27 mouse cellular contexts compared by ENCODE assay signal in genomic region chr2:130476666-130477297, GRCm38 (mm10). TPM values are rescaled to one million over a fixed set of nuclear protein-coding genes. Genes with fewer than 3 reads are reported as not detected.
DNase-seq lines count a peak whose midpoint lies in the region; ATAC-seq and TF ChIP-seq lines count a peak whose summit lies in the region.
"Had no signal": no experiment of that assay in that cellular context is flagged by ENCODE, and none has a peak within 500 bp of the region (broad histone marks: within the 10 kb centered on the region; RNA-seq: fewer than 3 reads in every experiment).

No protein-coding gene starts in this region.

- 66% methylated on average over 6 of the region's 6 CpGs for WGBS in heart, embryonic 15.5 days
- WGBS in heart, embryonic 12.5 days, result 71% methylated on average over 6 of the region's 6 CpGs
- WGBS in neural tube, embryonic 13.5 days, result 72% methylated on average over 6 of the region's 6 CpGs
- 65% methylated on average over 6 of the region's 6 CpGs for WGBS in neural tube, embryonic 15.5 days
- WGBS in hindbrain, embryonic 13.5 days, result 89% methylated on average over 6 of the region's 6 CpGs

- no peak overlapping the region for H3K4me3 ChIP-seq in heart, embryonic 15.5 days
- H3K4me3 ChIP-seq in heart, embryonic 12.5 days, result no peak overlapping the region
- H3K4me3 ChIP-seq in neural tube, embryonic 13.5 days, result no peak overlapping the region
- no peak overlapping the region for H3K4me3 ChIP-seq in neural tube, embryonic 15.5 days (replicated peaks)
- no peak overlapping the region for H3K4me3 ChIP-seq in cortical plate, adult 2 months (ENCODE audit: insufficient read depth, low read length)
- H3K4me3 ChIP-seq in hindbrain, embryonic 13.5 days, result no peak overlapping the region
- H3K4me3 ChIP-seq: embryonic facial prominence, embryonic 10.5 days; embryonic facial prominence, embryonic 15.5 days; forebrain, embryonic 13.5 days; heart, embryonic 13.5 days; limb, embryonic 13.5 days; lung, embryonic 15.5 days; stomach, embryonic 15.5 days had no signal

- DNase-seq in brain, adult 2 months (ENCODE audit: low read depth, low spot score), result peak; percentile 48
- DNase-seq in spleen, adult 18-20 months, result no peak
- DNase-seq: adrenal gland, adult 2 months; adrenal gland, postnatal 36 days; B cell, adult 2 months; cerebellum, adult 18-20 months; cerebellum, postnatal 10 days; kidney, adult 9 months; kidney, postnatal 10 days had no signal

- no peaks in the 10 kb centered on the region for H3K36me3 ChIP-seq in heart, embryonic 15.5 days
- peaks cover 7% of the 10 kb centered on the region; the same call in 1 of the 2 replicates for H3K36me3 ChIP-seq in heart, embryonic 12.5 days
- H3K36me3 ChIP-seq in neural tube, embryonic 13.5 days, result peaks cover 6% of the 10 kb centered on the region; the same call in 1 of the 2 replicates
- no peaks in the 10 kb centered on the region for H3K36me3 ChIP-seq in neural tube, embryonic 15.5 days
- H3K36me3 ChIP-seq in hindbrain, embryonic 13.5 days, result peaks cover 10% of the 10 kb centered on the region
- H3K36me3 ChIP-seq: embryonic facial prominence, embryonic 15.5 days; stomach, embryonic 15.5 days had no signal

- 0 out of 2 replicates have a peak overlapping the region, but pooled peaks have one; percentile 17 for H3K27ac ChIP-seq in heart, embryonic 15.5 days
- no peak overlapping the region for H3K27ac ChIP-seq in heart, embryonic 12.5 days (ENCODE audit: poor library complexity, severe bottlenecking)
- no peak overlapping the region for H3K27ac ChIP-seq in neural tube, embryonic 13.5 days (replicated peaks)
- no peak overlapping the region; the same call in 1 of the 2 replicates for H3K27ac ChIP-seq in neural tube, embryonic 15.5 days (replicated peaks)
- 0 out of 2 replicates have a peak overlapping the region, but pooled peaks have one; percentile 29 for H3K27ac ChIP-seq in cortical plate, adult 2 months (ENCODE audit: insufficient read depth, low read length)
- H3K27ac ChIP-seq in hindbrain, embryonic 13.5 days, result no peak overlapping the region
- H3K27ac ChIP-seq: embryonic facial prominence, embryonic 10.5 days; embryonic facial prominence, embryonic 15.5 days; forebrain, embryonic 13.5 days; heart, embryonic 13.5 days; hindbrain, embryonic 14.5 days; limb, embryonic 13.5 days; lung, embryonic 15.5 days; stomach, embryonic 15.5 days had no signal

- no peak overlapping the region for H3K9ac ChIP-seq in heart, embryonic 15.5 days
- H3K9ac ChIP-seq in heart, embryonic 12.5 days, result no peak overlapping the region
- H3K9ac ChIP-seq in neural tube, embryonic 13.5 days, result no peak overlapping the region
- H3K9ac ChIP-seq in neural tube, embryonic 15.5 days (replicated peaks), result no peak overlapping the region
- H3K9ac ChIP-seq in hindbrain, embryonic 13.5 days, result no peak overlapping the region
- H3K9ac ChIP-seq: embryonic facial prominence, embryonic 15.5 days; forebrain, embryonic 13.5 days; heart, embryonic 13.5 days; hindbrain, embryonic 14.5 days; limb, embryonic 13.5 days; lung, embryonic 15.5 days; stomach, embryonic 15.5 days had no signal

- ATAC-seq in heart, embryonic 15.5 days (replicated peaks; ENCODE audit: insufficient number of reproducible peaks, insufficient read depth, low FRiP score, low read depth), result no peak
- no peak for ATAC-seq in heart, embryonic 12.5 days (ENCODE audit: insufficient number of reproducible peaks, low FRiP score)
- ATAC-seq in neural tube, embryonic 13.5 days (ENCODE audit: low read depth), result peak; percentile 43; the same call in 1 of the 2 replicates
- ATAC-seq in neural tube, embryonic 15.5 days (ENCODE audit: low FRiP score), result no peak
- ATAC-seq in hindbrain, embryonic 13.5 days (ENCODE audit: low FRiP score), result no peak
- ATAC-seq: activated CD4-positive, CD25-positive, alpha-beta regulatory T cell, adult 4 months; forebrain, embryonic 13.5 days; intestine, postnatal 0 days had no signal

- no peaks in the 10 kb centered on the region for H3K27me3 ChIP-seq in heart, embryonic 15.5 days
- H3K27me3 ChIP-seq in heart, embryonic 12.5 days (replicated peaks), result no peaks in the 10 kb centered on the region
- H3K27me3 ChIP-seq in neural tube, embryonic 13.5 days, result no peaks in the 10 kb centered on the region
- no peaks in the 10 kb centered on the region for H3K27me3 ChIP-seq in neural tube, embryonic 15.5 days (replicated peaks)
- H3K27me3 ChIP-seq in hindbrain, embryonic 13.5 days, result no peaks in the 10 kb centered on the region
- H3K27me3 ChIP-seq: embryonic facial prominence, embryonic 15.5 days; forebrain, embryonic 13.5 days; heart, embryonic 13.5 days; limb, embryonic 13.5 days; stomach, embryonic 15.5 days had no signal

- peaks cover 20% of the 10 kb centered on the region for H3K4me1 ChIP-seq in heart, embryonic 15.5 days (replicated peaks)
- H3K4me1 ChIP-seq in heart, embryonic 12.5 days (replicated peaks), result peaks cover 18% of the 10 kb centered on the region; the same call in 1 of the 2 replicates
- H3K4me1 ChIP-seq in neural tube, embryonic 13.5 days (replicated peaks), result peaks cover 11% of the 10 kb centered on the region
- peaks cover 3% of the 10 kb centered on the region; the same call in 1 of the 2 replicates for H3K4me1 ChIP-seq in neural tube, embryonic 15.5 days
- peaks cover 8% of the 10 kb centered on the region for H3K4me1 ChIP-seq in cortical plate, adult 2 months (ENCODE audit: control insufficient read depth, insufficient read depth, low read length)
- H3K4me1 ChIP-seq in hindbrain, embryonic 13.5 days (replicated peaks), result 0 out of 2 replicates have a peak, but pooled peaks cover 3% of the 10 kb centered on the region
- H3K4me1 ChIP-seq: embryonic facial prominence, embryonic 10.5 days; embryonic facial prominence, embryonic 15.5 days; limb, embryonic 13.5 days; lung, embryonic 15.5 days; stomach, embryonic 15.5 days had no signal

- no peak overlapping the region for H3K4me2 ChIP-seq in heart, embryonic 15.5 days
- H3K4me2 ChIP-seq in heart, embryonic 12.5 days, result no peak overlapping the region
- H3K4me2 ChIP-seq in neural tube, embryonic 13.5 days, result no peak overlapping the region
- H3K4me2 ChIP-seq in neural tube, embryonic 15.5 days, result no peak overlapping the region
- no peak overlapping the region for H3K4me2 ChIP-seq in hindbrain, embryonic 13.5 days
- H3K4me2 ChIP-seq: embryonic facial prominence, embryonic 15.5 days; forebrain, embryonic 13.5 days; heart, embryonic 13.5 days; hindbrain, embryonic 14.5 days; limb, embryonic 13.5 days; liver, embryonic 11.5 days; lung, embryonic 15.5 days; midbrain, embryonic 11.5 days; stomach, embryonic 15.5 days had no signal

- TF ChIP-seq CTCF in cortical plate, adult 2 months (IDR thresholded peaks at IDR 0.05; ENCODE audit: extremely low read depth, insufficient read depth, low read length), result no peak

- 0 out of 2 replicates have a peak, but pooled peaks cover 4% of the 10 kb centered on the region for H3K9me3 ChIP-seq in heart, embryonic 15.5 days (replicated peaks)
- H3K9me3 ChIP-seq in heart, embryonic 12.5 days (replicated peaks), result no peaks in the 10 kb centered on the region
- H3K9me3 ChIP-seq in neural tube, embryonic 13.5 days, result peaks cover 7% of the 10 kb centered on the region
- H3K9me3 ChIP-seq in neural tube, embryonic 15.5 days (replicated peaks), result no peaks in the 10 kb centered on the region; the same call in 1 of the 2 replicates
- 0 out of 2 replicates have a peak, but pooled peaks cover 8% of the 10 kb centered on the region for H3K9me3 ChIP-seq in hindbrain, embryonic 13.5 days
- H3K9me3 ChIP-seq: embryonic facial prominence, embryonic 15.5 days; forebrain, embryonic 13.5 days; stomach, embryonic 15.5 days had no signal

- no peak for TF ChIP-seq POLR2A in cortical plate, adult 2 months (IDR thresholded peaks at IDR 0.05; ENCODE audit: extremely low read depth, insufficient read depth, low read length)

RNA-seq across cellular contexts. Expression of gene Ptpra, which starts 26.7 kb away (rescaled TPM):
- polyA plus RNA-seq in heart, embryonic 15.5 days (2015; fragmentation: Nextera tagmentation; extraction: Ambion mirVana), result 60.7 and 73.6 TPM in 2 replicates
- polyA plus RNA-seq in heart, embryonic 12.5 days (2016; fragmentation: Nextera tagmentation; extraction: Ambion mirVana), result 86.1 and 86.3 TPM in 2 replicates
- 123 and 131 TPM in 2 replicates for polyA plus RNA-seq in neural tube, embryonic 13.5 days (2015; fragmentation: Nextera tagmentation; extraction: Ambion mirVana)
- polyA plus RNA-seq in neural tube, embryonic 15.5 days (2015; fragmentation: Nextera tagmentation; extraction: Ambion mirVana), result 123 and 129 TPM in 2 replicates
- polyA plus RNA-seq in cortical plate, adult 2 months (2012; rRNA removed), result 156 and 166 TPM in 2 replicates
- 123 and 126 TPM in 2 replicates for polyA plus RNA-seq in hindbrain, embryonic 13.5 days (2015; fragmentation: Nextera tagmentation; extraction: Ambion mirVana)

RNA-seq across cellular contexts. Expression of gene Pced1a, which starts 52.3 kb away (rescaled TPM):
- 7.1 and 7.2 TPM in 2 replicates for polyA plus RNA-seq in heart, embryonic 15.5 days (2015; fragmentation: Nextera tagmentation; extraction: Ambion mirVana)
- 7.5 and 9.0 TPM in 2 replicates for polyA plus RNA-seq in heart, embryonic 12.5 days (2016; fragmentation: Nextera tagmentation; extraction: Ambion mirVana)
- 10.2 and 11.7 TPM in 2 replicates for polyA plus RNA-seq in neural tube, embryonic 13.5 days (2015; fragmentation: Nextera tagmentation; extraction: Ambion mirVana)
- polyA plus RNA-seq in neural tube, embryonic 15.5 days (2015; fragmentation: Nextera tagmentation; extraction: Ambion mirVana), result 14.3 and 16.0 TPM in 2 replicates
- 24.6 and 27.9 TPM in 2 replicates for polyA plus RNA-seq in cortical plate, adult 2 months (2012; rRNA removed)
- polyA plus RNA-seq in hindbrain, embryonic 13.5 days (2015; fragmentation: Nextera tagmentation; extraction: Ambion mirVana), result 12.0 and 12.2 TPM in 2 replicates

RNA-seq across cellular contexts. Expression of gene Vps16, which starts 52.6 kb away (rescaled TPM):
- 49.0 and 58.2 TPM in 2 replicates for polyA plus RNA-seq in heart, embryonic 15.5 days (2015; fragmentation: Nextera tagmentation; extraction: Ambion mirVana)
- polyA plus RNA-seq in heart, embryonic 12.5 days (2016; fragmentation: Nextera tagmentation; extraction: Ambion mirVana), result 63.5 and 63.9 TPM in 2 replicates
- 98.2 and 103 TPM in 2 replicates for polyA plus RNA-seq in neural tube, embryonic 13.5 days (2015; fragmentation: Nextera tagmentation; extraction: Ambion mirVana)
- 102 TPM in 2 replicates for polyA plus RNA-seq in neural tube, embryonic 15.5 days (2015; fragmentation: Nextera tagmentation; extraction: Ambion mirVana)
- polyA plus RNA-seq in cortical plate, adult 2 months (2012; rRNA removed), result 101 and 118 TPM in 2 replicates
- 99.9 and 113 TPM in 2 replicates for polyA plus RNA-seq in hindbrain, embryonic 13.5 days (2015; fragmentation: Nextera tagmentation; extraction: Ambion mirVana)

Comparison
In these comparisons a context has a peak if more than half of its experiments do, and no peak if none do; other contexts are left out.
1. H3K27ac ChIP-seq: peak in heart, embryonic 15.5 days (single experiment) and cortical plate, adult 2 months (single experiment); none in heart, embryonic 12.5 days (single experiment), neural tube, embryonic 13.5 days (single experiment), neural tube, embryonic 15.5 days (single experiment) and hindbrain, embryonic 13.5 days (single experiment).